Mouse (Mus musculus): ENCODE results near the gene Cyp4f16. TPM values are rescaled to one million over a fixed set of nuclear protein-coding genes. Genes with fewer than 3 reads are reported as not detected.
"Not testable (repeated sequence)": the region's sequence is repeated elsewhere in the genome, so short reads cannot be mapped to it uniquely, and the experiment has no call there.

The Cyp4f16 gene
- total and polyA plus RNA-seq, 2 experiments from 2014 or later, result 10.5 to 14.3 TPM

- peak; percentile 86 for TF ChIP-seq CTCF (IDR thresholded peaks at IDR 0.05; ENCODE audit: low read depth)
- Histone ChIP-seq H3K27me3 (ENCODE audit: insufficient read depth, low read length) (no peaks in the 10 kb centered on the region), H3K4me3 (ENCODE audit: low read length) (peak overlapping the region; percentile 25), H3K9ac (replicated peaks; ENCODE audit: low read length) (no peak overlapping the region; the same call in 1 of the 2 replicates), H3K4me2 (ENCODE audit: low read depth, low read length) (peak overlapping the region; percentile 51), H3K9me3 (ENCODE audit: low read length) (no peaks in the 10 kb centered on the region), H3K27ac (no peak overlapping the region; the same call in 1 of the 2 replicates), H3K4me1 (ENCODE audit: insufficient read depth, low read length) (no peaks in the 10 kb centered on the region), H3K36me3 (ENCODE audit: insufficient read depth, low read length) (no peaks in the 10 kb centered on the region)
- DNase-seq (ENCODE audit: low spot score) (peak; percentile 94), ATAC-seq (peak; percentile 98)
- 10% methylated on average over 20 of the region's 20 CpGs for WGBS
These were observed 14.8 kb downstream of the Cyp4f16 start for GRCm38 (mm10) chr17:32550900-32551770.

GRCm38 (mm10) chr17:32553016-32553415, 16.7 kb downstream of the Cyp4f16 start:
- not testable (repeated sequence) for ATAC-seq; H3K36me3 ChIP-seq (ENCODE audit: insufficient read depth, low read length); DNase-seq (ENCODE audit: low spot score); H3K27me3 ChIP-seq (ENCODE audit: insufficient read depth, low read length); H3K9ac ChIP-seq (replicated peaks; ENCODE audit: low read length); H3K9me3 ChIP-seq (ENCODE audit: low read length); H3K4me1 ChIP-seq (ENCODE audit: insufficient read depth, low read length); H3K4me3 ChIP-seq (ENCODE audit: low read length); H3K27ac ChIP-seq; H3K4me2 ChIP-seq (ENCODE audit: low read depth, low read length)
- 51% methylated on average over 1 of the region's 1 CpGs for WGBS

GRCm38 (mm10) chr17:32554368-32554767, 18.0 kb downstream of the Cyp4f16 start:
- H3K4me1 ChIP-seq (ENCODE audit: insufficient read depth, low read length); H3K27ac ChIP-seq; H3K9ac ChIP-seq (replicated peaks; ENCODE audit: low read length); H3K9me3 ChIP-seq (ENCODE audit: low read length); H3K27me3 ChIP-seq (ENCODE audit: insufficient read depth, low read length); H3K4me2 ChIP-seq (ENCODE audit: low read depth, low read length); ATAC-seq; H3K4me3 ChIP-seq (ENCODE audit: low read length); H3K36me3 ChIP-seq (ENCODE audit: insufficient read depth, low read length); DNase-seq (ENCODE audit: low spot score): not testable (repeated sequence)
- 85% methylated on average over 9 of the region's 9 CpGs for WGBS

GRCm38 (mm10) chr17:32563301-32563700, 26.9 kb downstream of the Cyp4f16 start:
- H3K4me3 ChIP-seq (ENCODE audit: low read length); H3K9me3 ChIP-seq (ENCODE audit: low read length); H3K36me3 ChIP-seq (ENCODE audit: insufficient read depth, low read length); H3K4me1 ChIP-seq (ENCODE audit: insufficient read depth, low read length); H3K27ac ChIP-seq; H3K9ac ChIP-seq (replicated peaks; ENCODE audit: low read length); ATAC-seq; DNase-seq (ENCODE audit: low spot score); H3K4me2 ChIP-seq (ENCODE audit: low read depth, low read length); H3K27me3 ChIP-seq (ENCODE audit: insufficient read depth, low read length): not testable (repeated sequence)
- 77% methylated on average over 2 of the region's 2 CpGs for WGBS

- not testable (repeated sequence) for H3K27me3 ChIP-seq (ENCODE audit: insufficient read depth, low read length); H3K4me2 ChIP-seq (ENCODE audit: low read depth, low read length); H3K4me3 ChIP-seq (ENCODE audit: low read length); DNase-seq (ENCODE audit: low spot score); H3K27ac ChIP-seq; H3K36me3 ChIP-seq (ENCODE audit: insufficient read depth, low read length); H3K9ac ChIP-seq (replicated peaks; ENCODE audit: low read length); ATAC-seq; H3K4me1 ChIP-seq (ENCODE audit: insufficient read depth, low read length); H3K9me3 ChIP-seq (ENCODE audit: low read length)
- WGBS, result 67% methylated on average over 2 of the region's 2 CpGs
These were observed 36.9 kb downstream of the Cyp4f16 start for GRCm38 (mm10) chr17:32573286-32573685.

GRCm38 (mm10) chr17:32577496-32578186, 41.3 kb downstream of the Cyp4f16 start:
- H3K9ac ChIP-seq (replicated peaks; ENCODE audit: low read length), result no peak overlapping the region
- no peaks in the 10 kb centered on the region for H3K36me3 ChIP-seq (ENCODE audit: insufficient read depth, low read length)
- DNase-seq (ENCODE audit: low spot score), result no peak
- WGBS, result 72% methylated on average over 7 of the region's 7 CpGs
- TF ChIP-seq CTCF (IDR thresholded peaks at IDR 0.05; ENCODE audit: low read depth), result no peak
- H3K9me3 ChIP-seq (ENCODE audit: low read length), result no peaks in the 10 kb centered on the region
- H3K4me2 ChIP-seq (ENCODE audit: low read depth, low read length), result no peak overlapping the region
- H3K27me3 ChIP-seq (ENCODE audit: insufficient read depth, low read length), result no peaks in the 10 kb centered on the region
- H3K4me1 ChIP-seq (ENCODE audit: insufficient read depth, low read length), result no peaks in the 10 kb centered on the region
- no peak for ATAC-seq
- no peak overlapping the region for H3K27ac ChIP-seq
- H3K4me3 ChIP-seq (ENCODE audit: low read length), result no peak overlapping the region

- Histone ChIP-seq H3K27ac (no peak overlapping the region), H3K4me2 (ENCODE audit: low read depth, low read length) (no peak overlapping the region), H3K4me1 (ENCODE audit: insufficient read depth, low read length) (no peaks in the 10 kb centered on the region), H3K4me3 (ENCODE audit: low read length) (no peak overlapping the region), H3K9ac (replicated peaks; ENCODE audit: low read length) (no peak overlapping the region), H3K27me3 (ENCODE audit: insufficient read depth, low read length) (no peaks in the 10 kb centered on the region), H3K9me3 (ENCODE audit: low read length) (no peaks in the 10 kb centered on the region; the same call in 1 of the 2 replicates), H3K36me3 (ENCODE audit: insufficient read depth, low read length) (no peaks in the 10 kb centered on the region)
- DNase-seq (ENCODE audit: low spot score) (no peak), ATAC-seq (no peak)
- WGBS, result 89% methylated on average over 18 of the region's 18 CpGs
- TF ChIP-seq CTCF (IDR thresholded peaks at IDR 0.05; ENCODE audit: low read depth), result no peak
These were observed 60.1 kb downstream of the Cyp4f16 start for GRCm38 (mm10) chr17:32596494-32596893.

Other genes with a start within 250 kb of the Cyp4f16 start
- 94.4 and 108 TPM in 2 replicates for gene Akap8, start 215.3 kb upstream of the Cyp4f16 start, total RNA-seq (2014; rRNA removed)
- gene Akap8, start 215.3 kb upstream of the Cyp4f16 start, polyA plus RNA-seq (2015; fragmentation: Nextera tagmentation; extraction: Ambion mirVana), result 66.4 and 75.2 TPM in 2 replicates
- 73.6 and 76.3 TPM in 2 replicates for gene Akap8l, start 186.0 kb upstream of the Cyp4f16 start, total RNA-seq (2014; rRNA removed)
- gene Akap8l, start 186.0 kb upstream of the Cyp4f16 start, polyA plus RNA-seq (2015; fragmentation: Nextera tagmentation; extraction: Ambion mirVana), result 95.7 and 103 TPM in 2 replicates
- gene Wiz, start 147.1 kb upstream of the Cyp4f16 start, total RNA-seq (2014; rRNA removed), result 50.4 and 56.8 TPM in 2 replicates
- 24.2 and 28.4 TPM in 2 replicates for gene Wiz, start 147.1 kb upstream of the Cyp4f16 start, polyA plus RNA-seq (2015; fragmentation: Nextera tagmentation; extraction: Ambion mirVana)
- gene Rasal3, start 133.0 kb upstream of the Cyp4f16 start, total RNA-seq (2014; rRNA removed), result 1.2 and 2.8 TPM in 2 replicates
- 0.61 and 1.2 TPM in 2 replicates for gene Rasal3, start 133.0 kb upstream of the Cyp4f16 start, polyA plus RNA-seq (2015; fragmentation: Nextera tagmentation; extraction: Ambion mirVana)
- gene Pglyrp2, start 112.4 kb upstream of the Cyp4f16 start, total RNA-seq (2014; rRNA removed), result not detected in 2 replicates
- gene Pglyrp2, start 112.4 kb upstream of the Cyp4f16 start, polyA plus RNA-seq (2015; fragmentation: Nextera tagmentation; extraction: Ambion mirVana), result not detected in 2 replicates
- gene Cyp4f39, start 83.8 kb upstream of the Cyp4f16 start, total RNA-seq (2014; rRNA removed), result 3.8 and 4.0 TPM in 2 replicates
- gene Cyp4f39, start 83.8 kb upstream of the Cyp4f16 start, polyA plus RNA-seq (2015; fragmentation: Nextera tagmentation; extraction: Ambion mirVana), result 1.3 TPM in 2 replicates
- 8.6 and 21.8 TPM in 2 replicates for gene Cyp4f17, start 30.5 kb upstream of the Cyp4f16 start, total RNA-seq (2014; rRNA removed)
- 10.5 and 11.5 TPM in 2 replicates for gene Cyp4f17, start 30.5 kb upstream of the Cyp4f16 start, polyA plus RNA-seq (2015; fragmentation: Nextera tagmentation; extraction: Ambion mirVana)
- not detected in 2 replicates for gene Cyp4f37, start 84.8 kb downstream of the Cyp4f16 start, total RNA-seq (2014; rRNA removed)
- gene Cyp4f37, start 84.8 kb downstream of the Cyp4f16 start, polyA plus RNA-seq (2015; fragmentation: Nextera tagmentation; extraction: Ambion mirVana), result 0.53 and 0.97 TPM in 2 replicates
- 0.22 TPM in 1 of 2 replicates, not detected in the other for gene Cyp4f40, start 122.3 kb downstream of the Cyp4f16 start, total RNA-seq (2014; rRNA removed)
- 0.09 TPM in 1 of 2 replicates, not detected in the other for gene Cyp4f40, start 122.3 kb downstream of the Cyp4f16 start, polyA plus RNA-seq (2015; fragmentation: Nextera tagmentation; extraction: Ambion mirVana)
- gene Cyp4f15, start 149.1 kb downstream of the Cyp4f16 start, total RNA-seq (2014; rRNA removed), result 9.5 and 11.9 TPM in 2 replicates
- 4.8 and 5.5 TPM in 2 replicates for gene Cyp4f15, start 149.1 kb downstream of the Cyp4f16 start, polyA plus RNA-seq (2015; fragmentation: Nextera tagmentation; extraction: Ambion mirVana)